Comparison of ENCODE assay signal across 20 mouse cellular contexts in the genomic region with DNA sequence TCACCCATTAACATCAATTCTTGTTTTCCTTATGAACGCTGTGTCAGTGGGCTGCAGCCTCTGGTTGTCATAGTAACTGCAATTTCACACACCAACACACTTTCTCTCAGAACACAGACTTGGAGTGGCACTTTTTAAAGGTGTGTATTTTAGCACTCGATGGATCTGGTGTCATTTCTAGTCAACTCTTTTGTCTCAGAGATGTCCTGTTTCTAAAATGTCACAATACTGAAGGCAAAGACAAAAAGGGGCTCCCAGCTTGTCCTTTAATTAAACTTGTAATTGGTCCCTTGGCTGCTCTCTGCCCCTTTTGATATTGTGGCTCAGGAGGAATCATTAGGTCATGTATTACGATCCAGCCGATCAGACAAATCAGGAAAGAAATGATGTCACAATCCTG. TPM values are rescaled to one million over a fixed set of nuclear protein-coding genes. Genes with fewer than 3 reads are reported as not detected.
DNase-seq lines count a peak whose midpoint lies in the region; ATAC-seq lines count a peak whose summit lies in the region.
"Had no signal": no experiment of that assay in that cellular context is flagged by ENCODE, and none has a peak within 500 bp of the region (broad histone marks: within the 10 kb centered on the region; RNA-seq: fewer than 3 reads in every experiment).

No protein-coding gene starts in this region.

- 0 out of 2 replicates have a peak, but pooled peaks have one; percentile 54 for ATAC-seq in hindbrain, embryonic 15.5 days (ENCODE audit: low FRiP score, low read depth)
- ATAC-seq in hindbrain, embryonic 11.5 days (ENCODE audit: low FRiP score): no peak
- ATAC-seq in forebrain, embryonic 12.5 days (ENCODE audit: low FRiP score): peak; percentile 76; the same call in 1 of the 2 replicates
- ATAC-seq in hindbrain, embryonic 16.5 days: 0 out of 2 replicates have a peak, but pooled peaks have one; percentile 41
- ATAC-seq: activated CD4-positive, CD25-positive, alpha-beta regulatory T cell, adult 4 months; intestine, embryonic 15.5 days; Patski had no signal

- H3K27ac ChIP-seq in hindbrain, embryonic 15.5 days (replicated peaks): no peak overlapping the region
- H3K27ac ChIP-seq in hindbrain, embryonic 11.5 days (ENCODE audit: low read depth, low read length): no peak overlapping the region
- no peak overlapping the region for H3K27ac ChIP-seq in forebrain, embryonic 12.5 days
- peak overlapping the region; percentile 34; the same call in 1 of the 2 replicates for H3K27ac ChIP-seq in hindbrain, embryonic 16.5 days (ENCODE audit: low read depth, low read length)
- H3K27ac ChIP-seq: intestine, embryonic 15.5 days; limb, embryonic 13.5 days; liver, embryonic 14.5 days; stomach, embryonic 15.5 days had no signal

- H3K4me3 ChIP-seq in hindbrain, embryonic 15.5 days: no peak overlapping the region
- H3K4me3 ChIP-seq in hindbrain, embryonic 11.5 days (ENCODE audit: low read depth, low read length): no peak overlapping the region
- no peak overlapping the region for H3K4me3 ChIP-seq in forebrain, embryonic 12.5 days (replicated peaks)
- no peak overlapping the region for H3K4me3 ChIP-seq in hindbrain, embryonic 16.5 days (ENCODE audit: low read length)
- H3K4me3 ChIP-seq: intestine, embryonic 15.5 days; limb, embryonic 13.5 days; stomach, embryonic 15.5 days had no signal

- H3K9me3 ChIP-seq in hindbrain, embryonic 15.5 days: no peaks in the 10 kb centered on the region
- H3K9me3 ChIP-seq in hindbrain, embryonic 11.5 days (ENCODE audit: control insufficient read depth, low read length): no peaks in the 10 kb centered on the region
- H3K9me3 ChIP-seq in forebrain, embryonic 12.5 days: no peaks in the 10 kb centered on the region
- no peaks in the 10 kb centered on the region for H3K9me3 ChIP-seq in hindbrain, embryonic 16.5 days (ENCODE audit: control insufficient read depth, low read length)
- H3K9me3 ChIP-seq: intestine, embryonic 15.5 days; limb, embryonic 13.5 days; stomach, embryonic 15.5 days had no signal

- H3K4me2 ChIP-seq in hindbrain, embryonic 15.5 days: no peak overlapping the region
- H3K4me2 ChIP-seq in hindbrain, embryonic 11.5 days (replicated peaks; ENCODE audit: low read depth, low read length): no peak overlapping the region
- H3K4me2 ChIP-seq in forebrain, embryonic 12.5 days: no peak overlapping the region
- no peak overlapping the region for H3K4me2 ChIP-seq in hindbrain, embryonic 16.5 days (ENCODE audit: low read length)
- H3K4me2 ChIP-seq: heart, embryonic 11.5 days; intestine, embryonic 15.5 days; limb, embryonic 13.5 days; stomach, embryonic 15.5 days had no signal

- no peaks in the 10 kb centered on the region for H3K27me3 ChIP-seq in hindbrain, embryonic 15.5 days
- H3K27me3 ChIP-seq in hindbrain, embryonic 11.5 days (ENCODE audit: control insufficient read depth, insufficient read depth, low read length): no peaks in the 10 kb centered on the region
- no peaks in the 10 kb centered on the region for H3K27me3 ChIP-seq in forebrain, embryonic 12.5 days
- no peaks in the 10 kb centered on the region for H3K27me3 ChIP-seq in hindbrain, embryonic 16.5 days (replicated peaks; ENCODE audit: control insufficient read depth, insufficient read depth, low read length)
- H3K27me3 ChIP-seq: intestine, embryonic 15.5 days; limb, embryonic 13.5 days; Patski; stomach, embryonic 15.5 days had no signal

- no peaks in the 10 kb centered on the region for H3K36me3 ChIP-seq in hindbrain, embryonic 15.5 days
- H3K36me3 ChIP-seq in hindbrain, embryonic 11.5 days (ENCODE audit: control insufficient read depth, insufficient read depth, low read length): no peaks in the 10 kb centered on the region
- no peaks in the 10 kb centered on the region for H3K36me3 ChIP-seq in forebrain, embryonic 12.5 days (replicated peaks)
- no peaks in the 10 kb centered on the region for H3K36me3 ChIP-seq in hindbrain, embryonic 16.5 days (ENCODE audit: control insufficient read depth, insufficient read depth, low read length)
- H3K36me3 ChIP-seq: intestine, embryonic 15.5 days; limb, embryonic 13.5 days; stomach, embryonic 15.5 days had no signal

- no peak for DNase-seq in hindbrain, embryonic 11.5 days (ENCODE audit: low spot score)
- DNase-seq in retina, embryonic 14.5 days (ENCODE audit: low spot score): peak; percentile 57
- DNase-seq in gastrocnemius, adult 18-20 months (ENCODE audit: low spot score): no peak
- no peak for DNase-seq in adrenal gland, adult (ENCODE audit: inconsistent age in 2 of 2, low spot score in 1 of 2)
- DNase-seq: adrenal gland, postnatal 36 days; cerebellum, postnatal 10 days; gastrocnemius, postnatal 36 days; heart, postnatal 14 days; thymus, adult 2 months had no signal

- peaks cover 17% of the 10 kb centered on the region for H3K4me1 ChIP-seq in hindbrain, embryonic 15.5 days (replicated peaks)
- no peaks in the 10 kb centered on the region for H3K4me1 ChIP-seq in hindbrain, embryonic 11.5 days (replicated peaks; ENCODE audit: control insufficient read depth, insufficient read depth, low read length)
- peaks cover 10% of the 10 kb centered on the region for H3K4me1 ChIP-seq in forebrain, embryonic 12.5 days
- H3K4me1 ChIP-seq in hindbrain, embryonic 16.5 days (ENCODE audit: control insufficient read depth, insufficient read depth, low read depth, low read length): peaks cover 6% of the 10 kb centered on the region
- H3K4me1 ChIP-seq: intestine, embryonic 15.5 days; limb, embryonic 13.5 days; stomach, embryonic 15.5 days had no signal

- no peak overlapping the region for H3K9ac ChIP-seq in hindbrain, embryonic 15.5 days
- no peak overlapping the region for H3K9ac ChIP-seq in hindbrain, embryonic 11.5 days (ENCODE audit: low read depth, low read length)
- no peak overlapping the region for H3K9ac ChIP-seq in forebrain, embryonic 12.5 days
- no peak overlapping the region for H3K9ac ChIP-seq in hindbrain, embryonic 16.5 days (ENCODE audit: low read depth, low read length)
- H3K9ac ChIP-seq: intestine, embryonic 15.5 days; limb, embryonic 13.5 days; liver, embryonic 14.5 days; stomach, embryonic 15.5 days had no signal

- 20% methylated on average over 4 of the region's 4 CpGs for WGBS in hindbrain, embryonic 15.5 days
- WGBS in hindbrain, embryonic 11.5 days: 53% methylated on average over 4 of the region's 4 CpGs
- 21% methylated on average over 4 of the region's 4 CpGs for WGBS in forebrain, embryonic 12.5 days
- WGBS in hindbrain, embryonic 16.5 days: 27% methylated on average over 4 of the region's 4 CpGs

RNA-seq across cellular contexts. Expression of a gene that starts 52.7 kb away (rescaled TPM):
- 7.6 and 8.3 TPM in 2 replicates for polyA plus RNA-seq in hindbrain, embryonic 15.5 days (2015; fragmentation: Nextera tagmentation; extraction: Ambion mirVana)
- polyA plus RNA-seq in hindbrain, embryonic 11.5 days (2014; fragmentation: Nextera tagmentation; extraction: Ambion mirVana): 0.59 and 0.82 TPM in 2 replicates
- 0.82 TPM in 2 replicates for polyA plus RNA-seq in forebrain, embryonic 12.5 days (2016; fragmentation: Nextera tagmentation; extraction: Ambion mirVana)
- 8.6 and 9.6 TPM in 2 replicates for polyA plus RNA-seq in hindbrain, embryonic 16.5 days (2015; fragmentation: Nextera tagmentation; extraction: Ambion mirVana)
- under 1 TPM; 0.12 to 0.23 TPM for total RNA-seq in gastrocnemius, adult 18-20 months (2021)
- total RNA-seq: gastrocnemius, postnatal 36 days; megakaryocyte progenitor cell, adult 5-6 weeks had no signal
- polyA plus RNA-seq: heart, embryonic 11.5 days had no signal
